Mouse (Mus musculus): ENCODE data around the gene Pdia3.
"Not testable (repeated sequence)": the region's sequence is repeated elsewhere in the genome, so short reads cannot be mapped to it uniquely, and the experiment has no call there.

The Pdia3 gene

GRCm38 (mm10) chr2:121413387-121414042 is at the start of gene Pdia3, which contains the start of gene Catsper2:
Gene Pdia3 (plus strand): TSS chr2:121413775.
Gene Catsper2 (minus strand): TSS chr2:121413792.
- DNase-seq = peak; percentile 97

- DNase-seq = no peak
These were observed 44.7 kb upstream of the Pdia3 start for GRCm38 (mm10) chr2:121368831-121369230.

GRCm38 (mm10) chr2:121370921-121371320 is 42.7 kb upstream of the Pdia3 start:
- no peak for DNase-seq

DNA sequence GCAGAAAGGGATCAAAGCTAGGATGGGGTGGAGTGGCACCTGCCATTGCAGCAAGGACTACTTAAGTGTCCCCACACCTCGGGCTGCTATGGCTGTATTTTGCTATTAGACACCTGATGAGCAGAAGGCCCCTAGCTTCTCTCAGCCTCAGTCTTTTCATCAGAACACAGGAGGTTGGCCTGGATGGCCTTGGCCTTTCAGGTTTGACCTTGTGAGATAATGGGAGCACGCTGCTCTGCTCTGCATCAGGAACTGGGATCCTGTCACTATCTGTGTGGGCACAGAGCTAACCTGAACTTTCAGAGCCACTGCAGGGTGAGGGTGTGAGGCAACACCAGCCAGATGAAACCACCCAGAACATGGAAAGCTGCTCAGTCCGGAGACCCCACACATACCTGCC is 41.3 kb upstream of the Pdia3 start:
- no peak for DNase-seq

GRCm38 (mm10) chr2:121374766-121375165 is 38.8 kb upstream of the Pdia3 start:
- DNase-seq = no peak

- not testable (repeated sequence) for DNase-seq
These were observed 26.5 kb upstream of the Pdia3 start, which contains the start of gene Strc for GRCm38 (mm10) chr2:121386961-121387575. Gene Strc (minus strand): TSS chr2:121387168.

DNA sequence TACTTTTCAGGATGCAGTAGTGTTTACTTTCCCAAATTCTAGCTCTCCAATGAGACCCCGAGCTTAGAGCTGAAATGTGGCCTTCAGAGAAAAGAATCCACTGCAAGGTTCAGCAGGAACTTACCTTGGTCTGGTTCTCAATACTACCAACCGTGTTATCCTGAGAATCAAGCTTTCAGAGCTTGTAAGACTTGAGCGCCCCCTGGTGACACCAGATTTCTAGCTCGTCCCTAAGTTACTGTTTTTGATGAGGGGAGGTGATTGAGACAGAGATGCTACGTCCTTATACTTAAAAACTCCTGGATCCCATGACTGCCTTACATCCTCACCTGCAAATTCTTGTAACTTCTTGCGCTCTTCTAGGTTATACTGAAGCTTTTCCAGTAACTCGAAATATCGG is 17.0 kb upstream of the Pdia3 start:
- DNase-seq = peak; percentile 84

GRCm38 (mm10) chr2:121403296-121403695 is 10.3 kb upstream of the Pdia3 start:
- no peak for DNase-seq

- DNase-seq = peak; percentile 11
These were observed 5.4 kb upstream of the Pdia3 start for GRCm38 (mm10) chr2:121408160-121408559.

GRCm38 (mm10) chr2:121412843-121413386 is 660 bp upstream of the Pdia3 start:
- peak; percentile 8 for DNase-seq

DNA sequence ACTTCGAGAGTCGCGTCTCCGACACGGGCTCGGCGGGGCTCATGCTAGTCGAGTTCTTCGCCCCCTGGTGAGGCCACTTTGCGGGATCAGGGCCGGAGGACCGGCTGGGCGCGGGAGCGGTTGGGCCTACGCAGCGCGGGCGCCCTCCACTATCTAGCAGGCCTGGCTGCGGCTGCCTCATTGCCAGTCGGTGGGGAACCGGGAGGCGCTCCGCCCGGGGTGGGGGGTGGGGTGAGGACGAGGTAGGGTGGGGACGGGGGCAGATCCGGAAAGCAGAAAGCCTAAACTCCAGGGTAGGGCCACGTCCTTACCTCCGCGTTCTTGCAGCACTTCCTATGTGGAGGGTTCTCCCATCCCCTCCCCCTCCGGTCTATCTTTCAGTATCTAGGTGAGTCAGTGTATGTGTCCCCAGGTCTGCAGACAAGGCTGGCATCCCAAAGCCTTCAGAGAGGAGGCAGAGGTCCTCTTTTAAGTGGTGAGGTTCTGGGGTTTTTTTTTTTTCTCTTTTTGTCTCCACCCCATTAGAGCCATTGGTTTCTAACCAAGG is 637 bp downstream of the Pdia3 start:
- peak; percentile 30 for DNase-seq

DNA sequence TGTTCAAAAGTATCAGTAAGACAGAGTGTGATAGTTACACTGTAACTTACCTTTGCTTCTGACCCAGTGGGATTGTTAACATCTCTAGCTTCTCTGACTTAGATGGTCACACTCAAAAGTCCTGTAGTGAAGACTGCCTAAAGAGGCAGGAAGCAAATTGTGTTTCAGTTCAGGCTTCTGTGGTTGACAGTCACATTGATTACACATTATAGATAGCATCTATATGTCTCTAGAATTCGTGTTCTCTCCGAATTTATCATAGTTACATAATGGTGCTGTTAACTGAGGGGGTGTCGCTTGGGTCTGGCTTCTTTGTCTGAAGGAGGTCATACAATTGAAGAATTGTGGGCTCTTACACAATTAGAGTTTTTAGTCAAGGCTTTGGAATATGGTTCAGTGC is 1.5 kb downstream of the Pdia3 start:
- DNase-seq = no peak

DNA sequence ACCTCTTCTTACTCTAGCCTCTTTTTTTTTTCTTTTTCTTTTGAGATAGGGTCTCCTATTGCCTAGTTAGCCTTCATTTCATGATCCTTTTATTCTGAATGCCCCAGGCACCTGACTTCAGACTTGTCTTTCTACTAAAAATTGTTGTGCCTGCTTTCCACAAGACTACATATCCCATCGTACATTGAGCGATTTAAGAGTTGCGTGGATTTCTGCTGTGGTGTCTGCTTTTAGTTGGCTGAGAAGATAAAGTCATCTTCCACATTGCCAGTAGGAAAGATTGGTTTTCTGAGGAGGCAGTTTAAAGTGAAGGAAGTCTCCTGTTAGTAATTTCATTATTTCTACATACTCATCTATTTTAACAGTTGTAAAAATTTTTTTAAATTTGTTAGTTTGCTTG is 2.0 kb downstream of the Pdia3 start:
- DNase-seq = no peak

DNA sequence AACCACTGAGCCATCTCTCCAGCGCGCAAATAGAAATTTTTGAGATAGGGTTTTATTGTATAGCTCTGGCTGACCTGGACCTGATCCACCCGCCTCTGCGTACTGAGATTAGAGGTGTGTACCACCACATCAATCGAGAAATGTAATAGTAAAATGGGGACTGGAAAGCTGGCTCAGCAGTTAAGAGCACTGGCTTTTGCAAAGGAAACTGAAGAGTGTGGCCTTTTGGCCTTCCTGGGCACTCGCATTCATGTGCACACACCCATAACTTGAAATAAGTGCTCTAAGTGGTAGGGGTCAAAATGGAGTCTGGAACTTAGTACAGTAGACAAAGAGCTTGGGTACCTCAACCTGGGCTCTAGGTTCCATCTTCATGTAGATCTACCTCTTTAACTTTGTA is 2.8 kb downstream of the Pdia3 start:
- no peak for DNase-seq

DNA sequence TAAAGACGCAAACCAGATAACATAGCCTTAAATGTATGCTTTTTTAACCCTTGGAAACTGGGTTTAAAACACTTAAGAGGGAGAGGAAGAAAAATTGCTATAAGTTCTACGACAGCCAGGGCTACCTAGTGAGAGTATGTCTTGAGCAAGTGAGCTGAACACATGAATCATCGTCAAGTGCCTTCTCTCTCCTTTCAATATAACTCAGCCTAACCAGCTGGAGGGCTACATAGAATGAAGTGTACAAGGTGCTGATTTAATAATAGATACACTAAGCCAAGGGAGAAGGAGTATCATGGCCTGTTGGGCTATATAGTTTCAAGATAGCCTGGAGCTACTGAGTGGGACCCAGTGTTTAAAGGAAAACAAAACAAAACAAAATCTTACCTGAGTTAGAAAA is 4.9 kb downstream of the Pdia3 start:
- DNase-seq = no peak

GRCm38 (mm10) chr2:121423166-121423565 is 9.6 kb downstream of the Pdia3 start:
- no peak for DNase-seq

DNA sequence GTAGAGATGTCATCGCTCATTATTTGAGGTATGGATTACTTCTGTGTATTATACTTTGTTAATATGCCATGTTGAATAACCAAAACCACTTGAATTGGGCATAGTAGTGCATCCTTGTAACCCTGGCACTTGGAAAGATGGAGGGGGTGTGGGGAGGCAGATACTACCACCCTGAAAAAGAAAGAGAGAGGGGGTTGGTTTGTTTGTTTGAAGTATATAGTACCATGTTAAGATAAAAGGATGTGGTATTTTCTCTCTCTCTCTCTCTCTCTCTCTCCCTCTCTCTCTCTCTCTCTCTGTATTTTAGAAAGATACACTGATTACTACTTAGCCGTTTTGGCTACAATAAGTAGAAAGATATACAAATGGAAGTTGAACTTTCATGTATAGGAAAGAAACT is 12.3 kb downstream of the Pdia3 start:
- no peak for DNase-seq

DNA sequence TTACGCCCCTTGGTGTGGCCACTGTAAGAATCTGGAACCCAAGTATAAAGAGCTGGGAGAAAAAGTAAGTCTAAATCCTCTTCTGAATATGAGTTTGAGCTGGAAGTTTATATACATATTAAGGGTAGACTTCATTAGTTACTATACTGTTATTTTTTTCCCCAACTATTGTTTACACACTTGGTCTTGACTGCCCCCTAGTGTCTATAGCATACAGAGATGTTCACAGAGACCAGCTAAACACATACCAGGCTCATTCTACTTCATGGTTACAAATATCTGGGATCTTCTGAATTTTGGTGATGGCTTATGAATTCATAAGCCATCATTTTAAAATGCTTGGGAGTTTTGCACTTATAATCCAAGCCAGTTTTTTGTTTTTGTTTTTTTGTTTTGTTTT is 21.3 kb downstream of the Pdia3 start:
- DNase-seq = no peak

- no peak for DNase-seq
These were observed 26.2 kb downstream of the Pdia3 start for GRCm38 (mm10) chr2:121439746-121440145.

- no peak for DNase-seq
These were observed 27.4 kb downstream of the Pdia3 start for GRCm38 (mm10) chr2:121440834-121441605.

GRCm38 (mm10) chr2:121441800-121442199 is 28.2 kb downstream of the Pdia3 start:
- DNase-seq = no peak

- no peak for DNase-seq
These were observed 28.9 kb downstream of the Pdia3 start for GRCm38 (mm10) chr2:121442259-121443067.

DNA sequence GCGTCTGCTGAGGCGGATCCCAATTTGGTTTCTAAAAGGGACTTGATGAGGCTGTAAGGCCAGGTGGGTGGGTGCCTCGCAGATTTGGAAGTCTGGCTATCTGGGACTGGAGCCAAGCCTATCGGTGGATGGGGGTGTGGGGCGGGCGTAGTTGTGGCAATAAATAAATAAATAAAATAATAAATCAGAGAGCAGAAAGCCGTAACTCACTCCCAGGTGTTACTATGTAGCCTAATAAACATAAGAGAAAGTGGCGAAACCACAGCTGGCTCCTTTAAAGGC is 29.4 kb downstream of the Pdia3 start:
- no peak for DNase-seq
